Mouse (Mus musculus): Measurements from ENCODE around the gene Tns3. TPM values are rescaled to one million over a fixed set of nuclear protein-coding genes. Genes with fewer than 3 reads are reported as not detected.

The Tns3 gene
- polyA plus RNA-seq, 1 experiment, result 57.4 TPM

- TF ChIP-seq CTCF (IDR thresholded peaks at IDR 0.05; ENCODE audit: control insufficient read depth, insufficient read depth, insufficient read length), result no peak
- TF ChIP-seq FOSL1 (IDR thresholded peaks at IDR 0.05; ENCODE audit: insufficient read depth, low read length, poor library complexity, severe bottlenecking), result no peak
- TF ChIP-seq USF1 (IDR thresholded peaks at IDR 0.05; ENCODE audit: low read depth), result no peak
- Histone ChIP-seq H3K79me2 (ENCODE audit: control insufficient read depth, insufficient read depth) (peaks cover 87% of the 10 kb centered on the region), H3K36me3 (ENCODE audit: control insufficient read depth, insufficient read depth) (peaks cover 40% of the 10 kb centered on the region), H3K79me3 (ENCODE audit: low read depth) (peaks cover 29% of the 10 kb centered on the region), H3K27me3 (ENCODE audit: control insufficient read depth, insufficient read depth, insufficient read length) (no peaks in the 10 kb centered on the region), H3ac (ENCODE audit: control insufficient read depth, insufficient read length, low read depth) (no peak overlapping the region), H3K4me3 (ENCODE audit: insufficient read depth, poor library complexity, severe bottlenecking) (no peak overlapping the region)
These were observed 48.9 kb downstream of the Tns3 start for GRCm38 (mm10) chr11:8615436-8615835.

- no peak for TF ChIP-seq CTCF (IDR thresholded peaks at IDR 0.05; ENCODE audit: control insufficient read depth, insufficient read depth, insufficient read length)
- no peak for TF ChIP-seq MAX (IDR thresholded peaks at IDR 0.05)
- no peak for TF ChIP-seq MYOD1 (IDR thresholded peaks at IDR 0.05; ENCODE audit: control insufficient read depth, insufficient read length, low read depth)
- no peak for TF ChIP-seq MYOG (IDR thresholded peaks at IDR 0.05; ENCODE audit: control insufficient read depth, extremely low read depth, insufficient read length)
- no peak for TF ChIP-seq USF1 (IDR thresholded peaks at IDR 0.05; ENCODE audit: low read depth)
- TF ChIP-seq FOSL1 (IDR thresholded peaks at IDR 0.05; ENCODE audit: insufficient read depth, low read length, poor library complexity, severe bottlenecking), result no peak
- TF ChIP-seq CEBPB (IDR thresholded peaks at IDR 0.05; ENCODE audit: low read depth), result no peak
These were observed 53.9 kb downstream of the Tns3 start for GRCm38 (mm10) chr11:8610456-8610855.

GRCm38 (mm10) chr11:8609873-8610272, 54.5 kb downstream of the Tns3 start:
- no peak for TF ChIP-seq CEBPB (IDR thresholded peaks at IDR 0.05; ENCODE audit: low read depth)
- TF ChIP-seq FOSL1 (IDR thresholded peaks at IDR 0.05; ENCODE audit: insufficient read depth, low read length, poor library complexity, severe bottlenecking), result no peak
- Histone ChIP-seq H3ac (ENCODE audit: control insufficient read depth, insufficient read length, low read depth) (no peak overlapping the region), H3K36me3 (ENCODE audit: control insufficient read depth, insufficient read depth) (peaks cover 63% of the 10 kb centered on the region), H3K79me3 (ENCODE audit: low read depth) (peaks cover 12% of the 10 kb centered on the region), H3K4me3 (ENCODE audit: insufficient read depth, poor library complexity, severe bottlenecking) (no peak overlapping the region), H3K27me3 (ENCODE audit: control insufficient read depth, insufficient read depth, insufficient read length) (no peaks in the 10 kb centered on the region), H3K79me2 (ENCODE audit: control insufficient read depth, insufficient read depth) (peaks cover 69% of the 10 kb centered on the region)

More at GRCm38 (mm10) chr11:8610456-8610855, 53.9 kb downstream of the Tns3 start:
- Histone ChIP-seq H3K79me3 (ENCODE audit: low read depth) (peaks cover 12% of the 10 kb centered on the region), H3K79me2 (ENCODE audit: control insufficient read depth, insufficient read depth) (peaks cover 74% of the 10 kb centered on the region), H3K36me3 (ENCODE audit: control insufficient read depth, insufficient read depth) (peaks cover 64% of the 10 kb centered on the region), H3K4me3 (ENCODE audit: insufficient read depth, poor library complexity, severe bottlenecking) (no peak overlapping the region), H3K27me3 (ENCODE audit: control insufficient read depth, insufficient read depth, insufficient read length) (no peaks in the 10 kb centered on the region), H3ac (ENCODE audit: control insufficient read depth, insufficient read length, low read depth) (no peak overlapping the region)

- H3K79me2 ChIP-seq (ENCODE audit: control insufficient read depth, insufficient read depth), result peaks cover 67% of the 10 kb centered on the region
- no peaks in the 10 kb centered on the region for H3K27me3 ChIP-seq (ENCODE audit: control insufficient read depth, insufficient read depth, insufficient read length)
- peaks cover 12% of the 10 kb centered on the region for H3K79me3 ChIP-seq (ENCODE audit: low read depth)
- no peak overlapping the region for H3K4me3 ChIP-seq (ENCODE audit: insufficient read depth, poor library complexity, severe bottlenecking)
- H3K36me3 ChIP-seq (ENCODE audit: control insufficient read depth, insufficient read depth), result peaks cover 49% of the 10 kb centered on the region
- TF ChIP-seq CEBPB (IDR thresholded peaks at IDR 0.05; ENCODE audit: low read depth) (no peak), MYOG (IDR thresholded peaks at IDR 0.05; ENCODE audit: control insufficient read depth, extremely low read depth, insufficient read length) (no peak), CTCF (IDR thresholded peaks at IDR 0.05; ENCODE audit: control insufficient read depth, insufficient read depth, insufficient read length) (no peak), FOSL1 (IDR thresholded peaks at IDR 0.05; ENCODE audit: insufficient read depth, low read length, poor library complexity, severe bottlenecking) (no peak), MYOD1 (IDR thresholded peaks at IDR 0.05; ENCODE audit: control insufficient read depth, insufficient read length, low read depth) (no peak), USF1 (IDR thresholded peaks at IDR 0.05; ENCODE audit: low read depth) (no peak), MAX (IDR thresholded peaks at IDR 0.05) (no peak)
- H3ac ChIP-seq (ENCODE audit: control insufficient read depth, insufficient read length, low read depth), result no peak overlapping the region
These were observed 57.2 kb downstream of the Tns3 start for GRCm38 (mm10) chr11:8607123-8607522.

- Histone ChIP-seq H3K79me3 (ENCODE audit: low read depth) (peaks cover 7% of the 10 kb centered on the region), H3K79me2 (ENCODE audit: control insufficient read depth, insufficient read depth) (peaks cover 51% of the 10 kb centered on the region), H3ac (ENCODE audit: control insufficient read depth, insufficient read length, low read depth) (no peak overlapping the region), H3K36me3 (ENCODE audit: control insufficient read depth, insufficient read depth) (peaks cover 46% of the 10 kb centered on the region), H3K27me3 (ENCODE audit: control insufficient read depth, insufficient read depth, insufficient read length) (no peaks in the 10 kb centered on the region), H3K4me3 (ENCODE audit: insufficient read depth, poor library complexity, severe bottlenecking) (no peak overlapping the region)
- TF ChIP-seq FOSL1 (IDR thresholded peaks at IDR 0.05; ENCODE audit: insufficient read depth, low read length, poor library complexity, severe bottlenecking), result no peak
- TF ChIP-seq MAX (IDR thresholded peaks at IDR 0.05), result no peak
- TF ChIP-seq MYOD1 (IDR thresholded peaks at IDR 0.05; ENCODE audit: control insufficient read depth, insufficient read length, low read depth), result peak; percentile 79
- no peak for TF ChIP-seq USF1 (IDR thresholded peaks at IDR 0.05; ENCODE audit: low read depth)
These were observed 59.4 kb downstream of the Tns3 start for GRCm38 (mm10) chr11:8604789-8605569.

- H3ac ChIP-seq (ENCODE audit: control insufficient read depth, insufficient read length, low read depth), result no peak overlapping the region
- H3K79me2 ChIP-seq (ENCODE audit: control insufficient read depth, insufficient read depth), result peaks cover 36% of the 10 kb centered on the region
- H3K36me3 ChIP-seq (ENCODE audit: control insufficient read depth, insufficient read depth), result peaks cover 43% of the 10 kb centered on the region
- H3K27me3 ChIP-seq (ENCODE audit: control insufficient read depth, insufficient read depth, insufficient read length), result no peaks in the 10 kb centered on the region
- peaks cover 6% of the 10 kb centered on the region for H3K79me3 ChIP-seq (ENCODE audit: low read depth)
- TF ChIP-seq CEBPB (IDR thresholded peaks at IDR 0.05; ENCODE audit: low read depth) (no peak), FOSL1 (IDR thresholded peaks at IDR 0.05; ENCODE audit: insufficient read depth, low read length, poor library complexity, severe bottlenecking) (no peak), MYOG (IDR thresholded peaks at IDR 0.05; ENCODE audit: control insufficient read depth, extremely low read depth, insufficient read length) (no peak), CTCF (IDR thresholded peaks at IDR 0.05; ENCODE audit: control insufficient read depth, insufficient read depth, insufficient read length) (no peak), USF1 (IDR thresholded peaks at IDR 0.05; ENCODE audit: low read depth) (no peak), MYOD1 (IDR thresholded peaks at IDR 0.05; ENCODE audit: control insufficient read depth, insufficient read length, low read depth) (no peak), MAX (IDR thresholded peaks at IDR 0.05) (no peak)
- no peak overlapping the region for H3K4me3 ChIP-seq (ENCODE audit: insufficient read depth, poor library complexity, severe bottlenecking)
These were observed 61.7 kb downstream of the Tns3 start for GRCm38 (mm10) chr11:8602606-8603005.

Measured in C2C12 (cell line).